Mouse (Mus musculus) lung, postnatal 25 days (tissue): ENCODE measurements around the gene Trank1.

Experiments
- DNase-seq: peaks from one replicate; pipeline ENCODE4 v3.0.0; 2022; ENCODE audit warnings: low spot score

The Trank1 gene

DNA sequence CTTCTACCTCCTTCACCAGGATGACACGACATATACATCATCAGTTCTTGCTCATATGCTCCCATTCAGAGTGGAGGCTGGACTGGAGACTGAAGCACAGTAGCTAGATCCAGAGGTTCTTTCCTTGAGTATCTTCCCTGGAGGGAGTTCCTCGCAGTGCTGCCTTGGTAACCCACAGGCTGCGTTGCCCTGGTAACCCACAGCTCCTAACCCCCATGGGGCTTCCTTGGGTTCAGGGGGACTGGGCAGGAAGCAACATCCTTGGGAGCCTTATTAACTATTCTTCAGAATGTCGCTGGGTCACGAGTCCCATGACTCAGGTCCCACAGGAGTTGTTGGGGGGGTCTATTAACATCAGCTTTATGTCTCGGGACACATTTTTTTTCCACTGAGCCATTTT, 113.6 kb downstream of the Trank1 start:
- DNase-seq: no peak

DNA sequence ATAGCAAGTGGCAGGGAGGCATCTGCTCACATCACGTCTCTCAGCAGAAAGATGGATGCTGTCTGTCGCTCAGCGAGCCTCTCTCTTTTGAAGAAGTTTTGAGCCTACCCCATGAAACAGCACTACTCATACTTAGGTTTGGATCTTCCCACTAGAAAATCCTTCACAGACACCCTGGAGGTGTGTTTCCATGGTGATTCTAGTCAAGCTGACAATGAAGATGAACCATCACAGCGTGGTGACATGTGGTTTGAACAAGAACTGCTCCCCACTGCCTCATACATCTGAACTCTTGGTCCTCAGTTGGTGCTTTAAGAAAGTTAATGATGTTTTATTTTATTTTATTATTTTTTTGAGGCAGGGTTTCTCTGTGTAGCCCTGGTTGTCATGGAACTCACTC, 114.4 kb downstream of the Trank1 start:
- no peak for DNase-seq

DNA sequence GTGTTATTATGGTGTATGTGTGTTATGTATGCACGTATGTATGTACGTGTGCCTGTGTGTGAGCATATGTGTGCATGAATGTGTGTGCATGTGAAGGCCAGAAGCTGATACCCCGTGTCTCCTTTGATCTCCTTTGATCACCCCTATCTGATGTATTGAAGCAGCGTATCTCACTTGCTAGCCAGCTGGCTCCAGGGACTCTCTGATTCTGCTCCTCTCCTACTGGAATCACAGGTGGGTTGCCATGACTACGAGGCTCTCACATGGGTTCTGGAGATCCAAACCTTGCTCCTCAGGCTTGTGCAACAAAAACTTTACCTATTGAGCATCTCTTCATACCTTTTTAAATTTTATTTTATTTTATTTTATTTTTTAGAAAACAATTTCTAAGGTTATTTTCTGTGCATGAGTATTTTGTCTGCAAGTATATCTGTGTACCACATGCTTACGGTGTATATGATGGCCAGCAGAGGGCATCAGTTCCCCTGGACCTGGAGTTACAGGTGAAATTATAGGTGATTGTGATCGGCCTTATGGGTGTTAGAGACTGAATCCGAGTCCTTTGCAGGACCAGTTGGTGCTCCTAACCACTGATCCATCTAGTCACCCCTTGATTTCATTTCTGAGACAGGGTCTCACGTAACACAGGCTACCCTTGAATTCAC, 116.5 kb downstream of the Trank1 start:
- no peak for DNase-seq

DNA sequence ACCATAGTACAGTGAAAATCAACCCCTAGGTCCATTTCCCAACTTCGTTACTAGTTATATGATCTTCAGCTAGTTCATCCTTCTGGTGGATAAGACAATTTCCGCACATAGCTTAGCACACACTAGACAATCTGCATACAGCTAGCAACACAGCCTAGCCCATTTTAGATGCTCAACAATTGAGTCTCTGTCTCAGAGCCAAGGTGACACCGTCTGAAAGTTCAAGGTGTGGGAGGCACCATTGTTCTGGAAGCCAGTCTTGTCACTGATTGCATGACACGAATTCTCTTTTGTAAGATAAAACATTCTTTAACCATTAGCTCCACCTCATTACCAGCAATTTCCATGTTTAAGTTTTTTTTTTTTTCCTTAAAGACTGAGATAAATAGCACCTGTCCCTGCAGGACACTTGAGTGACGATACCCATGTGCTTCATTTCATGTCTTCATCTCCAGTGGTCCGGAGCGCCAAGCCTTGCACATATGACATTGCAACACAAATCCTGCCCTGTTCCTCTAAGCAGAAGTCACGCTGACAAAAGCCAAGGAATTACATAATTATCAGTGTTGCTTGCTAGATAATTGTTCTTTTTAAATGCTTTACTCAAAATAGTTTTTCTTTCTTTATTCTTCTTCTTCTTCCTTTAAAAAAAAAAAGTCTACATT, 117.3 kb downstream of the Trank1 start:
- DNase-seq: peak; percentile 54

DNA sequence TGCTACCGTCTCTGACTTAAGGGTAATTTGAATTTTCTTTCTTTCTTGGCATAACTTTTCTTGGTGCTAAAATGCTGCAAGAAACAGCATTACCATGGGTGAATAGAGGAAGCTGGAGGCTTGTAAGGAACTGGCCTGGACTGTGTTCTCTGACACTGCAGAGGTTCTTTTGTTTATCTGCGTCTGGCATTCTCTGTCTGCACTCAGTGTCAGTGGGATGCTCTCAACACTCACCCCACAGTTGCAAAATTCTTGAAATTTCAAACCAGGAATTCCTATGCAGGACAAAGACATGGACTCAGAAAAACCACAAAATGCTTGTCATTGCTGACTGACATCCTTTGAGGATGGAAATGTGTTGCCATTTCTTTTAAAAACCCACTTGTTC, 117.8 kb downstream of the Trank1 start:
- peak; percentile 35 for DNase-seq

DNA sequence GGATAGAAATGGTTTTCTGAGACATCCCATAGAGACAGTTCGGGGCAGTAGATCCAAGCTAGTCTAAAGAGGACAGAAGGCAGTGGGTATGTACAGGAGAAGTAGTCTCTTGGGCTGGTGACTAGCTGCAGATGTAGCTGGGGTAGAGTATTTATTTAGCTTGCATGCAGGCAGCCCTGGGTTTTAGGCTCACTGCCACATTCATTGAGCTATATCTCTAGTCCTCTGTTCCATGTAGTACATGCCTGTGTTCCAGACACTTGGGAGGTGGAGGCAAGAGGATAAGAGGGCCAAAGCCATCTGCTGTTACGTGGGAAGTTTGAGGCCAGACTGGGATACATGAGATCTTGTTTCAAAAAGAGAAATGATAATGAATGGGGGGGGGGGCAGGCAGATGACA, 123.9 kb downstream of the Trank1 start:
- no peak for DNase-seq

DNA sequence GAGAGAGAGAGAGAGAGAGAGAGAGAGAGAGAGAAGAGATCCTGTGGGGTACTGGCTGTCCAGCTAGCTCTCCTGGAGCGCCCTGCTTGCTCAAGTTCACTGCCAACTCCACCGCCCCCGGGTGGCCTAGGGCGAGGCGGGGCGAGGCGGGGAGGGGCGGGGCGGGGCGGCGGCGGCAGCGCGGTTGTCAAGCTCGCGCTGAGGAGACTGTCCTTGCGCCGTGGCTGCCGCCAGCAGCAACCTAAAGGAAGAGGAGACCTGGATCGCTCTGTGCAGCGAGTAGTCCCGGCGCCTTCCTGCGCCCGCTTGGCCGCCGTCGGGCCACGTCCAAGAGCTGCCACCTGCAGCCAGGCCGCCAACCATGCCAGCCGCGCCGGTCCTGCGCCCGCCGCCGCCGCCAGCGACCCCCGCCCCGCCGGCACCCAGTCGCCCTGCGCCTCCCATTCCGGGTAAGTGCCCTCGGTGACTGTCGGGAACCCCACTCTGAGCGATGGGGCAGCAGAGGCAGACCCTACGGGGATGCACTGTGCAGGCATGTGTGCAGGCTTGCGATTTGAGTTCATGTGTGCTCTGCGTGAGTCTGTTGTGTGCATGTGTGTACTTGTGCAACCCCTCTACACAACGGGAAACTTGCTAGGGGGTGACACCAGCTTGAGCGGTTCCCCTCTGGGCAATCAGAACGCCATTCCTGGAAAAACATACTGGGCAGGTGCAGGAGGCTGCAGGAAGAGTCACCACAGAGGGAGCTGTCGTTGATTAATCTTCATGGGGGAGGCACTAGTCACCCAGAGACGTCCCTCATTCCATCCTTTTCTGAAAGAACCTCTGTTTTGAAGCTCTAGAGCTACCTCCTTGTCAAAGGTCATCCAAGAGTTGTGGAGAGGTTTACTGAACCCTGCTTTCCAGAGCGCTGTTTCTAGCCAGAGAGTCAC, 127.6 kb downstream of the Trank1 start, which contains the start of gene Dclk3:
Gene Dclk3, plus strand, starts transcription at position 178 of the 932 bp plus-strand sequence.
- DNase-seq: peak; percentile 14

DNA sequence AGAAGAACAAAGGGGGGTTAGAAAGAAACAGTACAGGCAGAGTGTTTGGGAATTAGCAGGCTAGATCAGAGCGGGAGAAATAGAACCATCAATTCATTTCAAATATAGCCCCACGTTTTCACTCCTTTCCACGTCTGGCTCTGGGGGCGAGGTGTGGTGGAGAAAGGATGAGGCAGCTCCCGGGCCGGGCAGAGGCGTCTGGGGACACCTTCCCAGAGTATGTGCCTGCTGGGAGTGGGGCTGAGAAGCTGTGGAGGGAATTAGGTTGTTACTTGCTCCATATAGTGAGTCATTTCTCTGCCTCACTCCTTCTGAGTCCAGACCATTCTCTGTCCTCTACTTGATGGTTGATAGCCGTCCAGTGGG, 128.3 kb downstream of the Trank1 start:
- no peak for DNase-seq

DNA sequence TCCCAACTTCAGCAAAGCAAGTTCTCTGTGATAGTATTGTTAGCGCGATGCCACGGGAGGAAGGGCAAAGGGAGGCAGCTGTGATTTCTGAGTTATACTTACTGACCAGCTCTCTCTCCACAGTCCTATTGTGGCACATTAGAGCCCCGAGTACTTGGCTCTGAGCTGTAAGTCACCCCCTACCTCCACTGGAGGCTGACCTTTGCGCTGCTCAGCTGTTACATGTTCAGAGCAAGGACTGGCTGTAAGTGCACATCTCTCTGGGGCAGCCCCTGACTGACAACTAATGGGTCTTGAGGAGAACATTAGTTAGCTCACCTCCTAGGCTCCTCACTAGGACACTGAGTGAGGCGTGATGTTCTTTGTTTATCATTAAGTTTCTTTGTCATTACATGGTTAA, 128.9 kb downstream of the Trank1 start:
- DNase-seq: no peak

DNA sequence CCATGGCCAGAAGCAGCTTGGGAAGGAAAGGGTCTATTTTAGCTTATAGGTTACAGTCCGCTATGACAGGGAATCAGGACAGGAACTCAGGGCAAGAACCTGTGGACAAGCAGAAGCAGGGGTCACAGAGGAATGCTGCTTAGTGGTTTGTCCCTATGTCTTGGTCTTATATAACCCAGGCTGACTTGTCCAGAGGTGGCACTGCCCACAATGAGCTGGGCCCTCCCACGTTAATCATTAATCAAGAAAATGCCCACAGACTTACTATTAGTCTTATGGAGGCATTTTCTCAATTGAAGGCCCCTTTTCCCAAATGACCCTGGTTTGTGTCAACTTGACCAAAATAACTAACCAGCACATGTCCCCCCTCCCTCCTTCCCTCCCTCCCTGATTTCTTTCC, 129.6 kb downstream of the Trank1 start:
- no peak for DNase-seq
